Mouse (Mus musculus): ENCODE results near the gene Timm10b.

The Timm10b gene

DNA sequence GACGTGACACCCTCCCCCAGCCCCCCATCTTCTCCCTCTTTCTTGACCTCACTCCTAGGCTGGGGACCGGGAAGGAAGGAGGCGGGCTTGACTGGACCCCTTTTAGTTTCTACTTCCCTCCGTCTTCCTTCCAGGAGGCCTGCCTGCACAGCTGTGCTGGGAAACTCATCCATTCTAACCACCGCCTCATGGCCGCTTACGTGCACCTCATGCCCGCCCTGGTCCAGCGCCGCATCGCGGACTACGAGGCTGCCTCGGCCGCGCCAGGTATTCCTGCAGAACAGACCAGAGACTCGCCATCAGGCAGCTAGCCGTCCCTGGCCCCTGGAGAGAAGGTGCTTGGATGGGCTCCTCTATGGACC is 1.0 kb downstream of the Timm10b start:
- DNase-seq (ENCODE audit: low spot score in 2 of 2): peak in 1 of 2 experiments; percentile 22

DNA sequence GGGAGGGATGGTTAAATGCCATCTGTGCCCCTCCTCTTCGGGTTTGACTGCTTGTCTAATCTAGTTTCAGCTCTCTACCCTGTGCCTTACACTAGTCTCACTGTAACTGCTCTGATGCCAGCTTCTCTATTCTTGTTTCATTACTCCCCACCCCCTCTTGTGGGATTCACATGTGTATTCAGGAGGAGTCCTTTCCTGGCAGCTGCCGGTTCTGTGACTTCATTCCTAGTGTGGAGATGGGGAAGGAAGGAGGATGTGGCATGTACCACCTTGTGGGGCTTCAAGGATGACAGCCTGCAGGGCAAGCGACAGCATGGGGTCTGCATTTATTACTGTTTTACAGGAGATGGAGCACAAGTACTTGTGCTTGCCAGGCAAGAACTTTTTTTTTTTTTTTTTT is 2.1 kb downstream of the Timm10b start:
- no peak for DNase-seq (ENCODE audit: low spot score in 2 of 2)

DNA sequence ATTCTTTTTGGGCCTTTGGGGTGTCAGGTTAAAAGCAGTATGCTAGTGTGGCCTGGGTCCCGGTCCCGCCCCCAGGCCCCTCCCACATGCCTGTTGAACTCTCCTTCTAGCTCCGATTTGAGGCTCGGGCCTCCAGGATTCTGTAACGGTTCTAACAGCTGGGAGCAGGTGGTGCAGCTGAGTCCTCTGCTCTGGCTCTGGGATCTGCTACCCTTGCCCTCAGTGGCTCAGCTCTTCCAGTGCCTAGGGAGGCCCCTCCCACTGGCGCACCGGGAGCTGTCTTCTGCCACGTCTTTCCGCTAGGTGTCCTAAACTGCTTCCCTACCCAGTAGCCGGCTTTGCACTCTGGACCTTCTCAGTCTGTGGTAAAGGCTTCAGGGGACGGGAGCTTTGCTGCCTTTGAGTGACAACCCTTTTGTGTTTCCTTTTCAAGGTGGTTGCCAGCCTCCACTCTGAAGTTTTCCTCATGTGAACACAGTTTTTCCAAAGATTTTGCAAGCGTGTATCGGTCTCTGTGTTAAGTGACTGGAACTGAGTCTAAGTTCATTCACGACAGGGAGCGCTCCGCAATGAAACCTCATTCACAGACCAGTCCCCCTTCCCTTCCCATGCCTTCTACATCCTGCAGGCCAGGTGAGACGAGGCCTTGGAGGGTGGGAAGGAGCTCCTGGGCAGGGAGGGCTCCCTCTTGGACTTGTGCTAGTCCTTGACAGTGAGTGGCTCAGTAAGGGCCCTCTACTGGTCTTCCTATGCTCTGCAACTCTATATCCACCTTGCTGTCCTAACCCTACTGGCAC is 11.0 kb downstream of the Timm10b start, which contains the start of gene Dnhd1:
Dnhd1 (plus strand) TSS at position 189 of the 797 bp plus-strand sequence.
- DNase-seq (ENCODE audit: low spot score in 2 of 2): peak; percentile 27 to 36

DNA sequence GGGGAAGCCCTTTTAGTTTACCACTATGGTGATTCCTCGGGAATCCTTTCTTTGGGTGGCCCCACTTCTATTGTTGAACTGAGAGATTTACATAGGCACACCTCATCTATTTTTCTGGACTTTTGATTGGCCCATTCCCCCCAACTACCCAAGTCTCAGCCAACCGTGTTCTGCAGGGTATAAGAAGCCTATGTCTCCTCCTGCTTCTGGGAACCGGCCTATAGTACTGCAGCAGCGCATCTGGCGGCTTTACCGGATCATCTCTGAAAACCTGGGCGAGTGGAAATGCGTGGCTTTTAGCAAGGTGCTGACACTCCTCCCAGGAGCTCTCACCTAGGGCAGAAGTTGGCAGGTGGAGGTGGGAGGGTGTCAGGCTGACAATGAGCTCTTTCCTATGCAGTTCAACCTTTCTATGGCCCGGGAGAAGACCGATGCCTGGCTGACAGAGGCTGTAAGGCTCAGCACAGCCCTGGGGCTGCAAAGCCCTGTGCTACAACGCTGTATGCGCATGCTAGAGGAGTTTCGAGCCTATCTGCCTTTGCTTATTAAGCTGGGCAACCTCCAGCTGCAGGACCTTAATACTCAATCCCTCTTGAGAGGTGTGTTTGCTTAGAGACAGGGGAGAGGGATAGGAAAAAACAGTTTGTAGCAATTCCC is 45.8 kb downstream of the Timm10b start:
- no peak for DNase-seq (ENCODE audit: low spot score in 2 of 2)

DNA sequence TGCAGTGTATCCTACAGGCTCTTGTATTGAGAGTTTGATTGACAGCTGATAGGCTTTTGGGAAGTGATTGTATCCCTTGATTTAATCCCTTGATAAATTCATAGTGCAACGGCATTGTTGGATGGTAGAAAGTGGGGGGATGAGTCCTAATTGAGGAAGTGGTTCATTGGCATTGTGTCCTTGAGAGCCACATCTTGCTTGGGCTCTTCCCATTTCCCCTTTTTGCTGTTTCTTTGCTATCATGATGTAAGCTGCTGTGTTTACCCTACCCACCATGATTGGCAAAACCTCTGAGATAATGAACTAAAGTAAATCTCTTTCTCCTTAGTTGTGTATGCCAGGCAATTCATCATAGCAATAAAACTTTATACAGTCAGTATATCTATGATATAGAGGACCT is 51.0 kb downstream of the Timm10b start:
- no peak for DNase-seq (ENCODE audit: low spot score in 2 of 2)
